Mouse (Mus musculus) intestine, embryonic 16.5 days (tissue): Measurements from ENCODE around the gene Gm21836. TPM values are rescaled to one million over a fixed set of nuclear protein-coding genes. Genes with fewer than 3 reads are reported as not detected.
"Not testable (repeated sequence)": the region's sequence is repeated elsewhere in the genome, so short reads cannot be mapped to it uniquely, and the experiment has no call there.

Experiments
- ATAC-seq: fragments of 200-750 bp; cut with Nextera tagmentation; 2 replicates; pipeline ENCODE4 v1.8.0; 2017; ENCODE audit warnings: moderate TSS enrichment, moderate library complexity
- H3K27ac ChIP-seq: fragments of 300-500 bp; sonication (generic); 2 replicates; pipeline ENCODE4 v1.5.1; 2014; ENCODE audit warnings: mild to moderate bottlenecking, low read length
- H3K27me3 ChIP-seq: fragments of 300-500 bp; sonication (generic); replicated peaks from 2 replicates; pipeline ENCODE4 v1.6.1; 2014; ENCODE audit warnings: low read length, control low read depth, mixed read lengths; ENCODE audit not compliant: control insufficient read depth, insufficient read depth
- H3K36me3 ChIP-seq: fragments of 300-500 bp; sonication (generic); 2 replicates; pipeline ENCODE4 v1.6.1; 2014; ENCODE audit warnings: low read length, control low read depth; ENCODE audit not compliant: control insufficient read depth, insufficient read depth
- H3K4me1 ChIP-seq: fragments of 300-500 bp; sonication (generic); 2 replicates; pipeline ENCODE4 v1.6.1; 2014; ENCODE audit warnings: low read length, control low read depth, mixed read lengths; ENCODE audit not compliant: control insufficient read depth, insufficient read depth
- H3K4me2 ChIP-seq: fragments of 300-500 bp; sonication (generic); 2 replicates; pipeline ENCODE4 v1.6.1; 2014; ENCODE audit warnings: low read depth, low read length, control low read depth
- H3K4me3 ChIP-seq: fragments of 300-500 bp; sonication (generic); 2 replicates; pipeline ENCODE4 v1.5.1; 2014; ENCODE audit warnings: mild to moderate bottlenecking, low read length
- H3K9ac ChIP-seq: fragments of 300-500 bp; sonication (generic); 2 replicates; pipeline ENCODE4 v1.6.1; 2014; ENCODE audit warnings: low read depth, low read length
- H3K9me3 ChIP-seq: fragments of 300-500 bp; sonication (generic); 2 replicates; pipeline ENCODE4 v1.6.1; 2016; ENCODE audit warnings: low read length, control low read depth; ENCODE audit not compliant: control insufficient read depth
- WGBS: fragments of 180-500 bp; shearing (Covaris S2); extraction: QIAGEN DNeasy Blood & Tissue Kit; methylation state at CpG from one replicate; pipeline ENCODE4 v1.1.7; 2014; 5-methylcytosine and 5-hydroxymethylcytosine counted together
- polyA plus RNA-seq: library from polyadenylated mRNA; unstranded; fragments of >200 nt; fragmentation: Nextera tagmentation; extraction: Ambion mirVana; gene quantifications from 2 replicates; pipeline ENCODE4 v1.2.1, GENCODE M21; 2015

Gm21836 gene
- polyA plus RNA-seq: not detected in 2 replicates

GRCm38 (mm10) chr9:124493693-124494092 lies at the start of gene Gm21836:
Gene Gm21836 (minus strand): TSS chr9:124493793.
- H3K4me3 ChIP-seq, H3K4me1 ChIP-seq, ATAC-seq, H3K4me2 ChIP-seq, H3K9me3 ChIP-seq, H3K27ac ChIP-seq, H3K27me3 ChIP-seq, H3K36me3 ChIP-seq, H3K9ac ChIP-seq: not testable (repeated sequence)
- 89% methylated on average over 2 of the region's 2 CpGs for WGBS

- not testable (repeated sequence) for H3K4me1 ChIP-seq, H3K9me3 ChIP-seq, H3K9ac ChIP-seq, H3K4me2 ChIP-seq, ATAC-seq, H3K4me3 ChIP-seq, H3K27me3 ChIP-seq
- Histone ChIP-seq H3K27ac (0 out of 2 replicates have a peak overlapping the region, but pooled peaks have one; percentile 10), H3K36me3 (peaks cover 13% of the 10 kb centered on the region)
- WGBS: 55% methylated on average over 13 of the region's 15 CpGs
Measured at GRCm38 (mm10) chr9:124480361-124480980, 13.1 kb downstream of the Gm21836 start.

- peak; percentile 49 for ATAC-seq
- Histone ChIP-seq H3K4me3 (no peak overlapping the region), H3K4me1 (no peaks in the 10 kb centered on the region), H3K27me3 (no peaks in the 10 kb centered on the region), H3K9ac (no peak overlapping the region), H3K36me3 (peaks cover 14% of the 10 kb centered on the region), H3K9me3 (peaks cover 6% of the 10 kb centered on the region; the same call in 1 of the 2 replicates), H3K27ac (no peak overlapping the region), H3K4me2 (no peak overlapping the region)
- WGBS: 65% methylated on average over 3 of the region's 3 CpGs
Measured at GRCm38 (mm10) chr9:124478081-124478480, 15.5 kb downstream of the Gm21836 start.

- ATAC-seq: no peak; the same call in 1 of the 2 replicates
- Histone ChIP-seq H3K36me3 (peaks cover 14% of the 10 kb centered on the region), H3K27me3 (no peaks in the 10 kb centered on the region), H3K4me2 (no peak within 1 kb of the TSS), H3K9ac (no peak within 1 kb of the TSS), H3K27ac (no peak within 1 kb of the TSS), H3K4me3 (no peak within 1 kb of the TSS), H3K9me3 (peaks cover 6% of the 10 kb centered on the region; the same call in 1 of the 2 replicates), H3K4me1 (no peaks in the 10 kb centered on the region)
- WGBS: 98% methylated on average over 22 of the region's 22 CpGs
Measured at GRCm38 (mm10) chr9:124476096-124476902, 17.3 kb downstream of the Gm21836 start, which contains the start of gene Ppp2r3d. Gene Ppp2r3d (minus strand): TSS chr9:124476898.

GRCm38 (mm10) chr9:124475689-124476088 lies 17.9 kb downstream of the Gm21836 start:
- 92% methylated on average over 15 of the region's 15 CpGs for WGBS
- Histone ChIP-seq H3K27me3 (no peaks in the 10 kb centered on the region), H3K4me2 (no peak overlapping the region), H3K27ac (no peak overlapping the region), H3K4me3 (no peak overlapping the region), H3K4me1 (no peaks in the 10 kb centered on the region), H3K36me3 (peaks cover 14% of the 10 kb centered on the region), H3K9me3 (peaks cover 6% of the 10 kb centered on the region; the same call in 1 of the 2 replicates), H3K9ac (no peak overlapping the region)
- ATAC-seq: no peak; the same call in 1 of the 2 replicates

GRCm38 (mm10) chr9:124456572-124456971 lies 37.0 kb downstream of the Gm21836 start:
- Histone ChIP-seq H3K27ac (no peak overlapping the region), H3K4me2 (no peak overlapping the region), H3K36me3 (no peaks in the 10 kb centered on the region), H3K9me3 (no peaks in the 10 kb centered on the region), H3K4me1 (no peaks in the 10 kb centered on the region), H3K27me3 (no peaks in the 10 kb centered on the region), H3K9ac (no peak overlapping the region), H3K4me3 (no peak overlapping the region)
- 0 out of 2 replicates have a peak, but pooled peaks have one; percentile 52 for ATAC-seq
- WGBS: 5% methylated on average over 1 of the region's 1 CpGs

Other genes starting within 250 kb of the Gm21836 start
- 14.8 and 15.7 TPM in 2 replicates for gene 2010315B03Rik, start 181.1 kb downstream of the Gm21836 start, polyA plus RNA-seq
- gene Ppp2r3d, start 16.9 kb downstream of the Gm21836 start, polyA plus RNA-seq: 138 and 143 TPM in 2 replicates